Mouse (Mus musculus) heart, adult 18-20 months (tissue): Measurements from ENCODE around the gene Ltb4r1. TPM values are rescaled to one million over a fixed set of nuclear protein-coding genes. Genes with fewer than 3 reads are reported as not detected.

ENCODE experiments used
- DNase-seq, 2 experiments: peaks; one replicate each; pipeline ENCODE4 v3.0.0; 2021 to 2022; ENCODE audit warnings: mixed read lengths in 1 of 2
- long read RNA-seq, 2 experiments: library from polyadenylated mRNA; stranded (forward); transcript quantifications; one replicate each; pipeline ENCODE4 v2.0.0; 2021
- total RNA-seq, 2 experiments: library from RNA; stranded (reverse); gene quantifications; 2 replicates each; pipeline ENCODE4 v1.2.3; 2021

Ltb4r1 gene
- under 1 TPM; 0.25 to 0.41 TPM for total RNA-seq
- long read RNA-seq, experiment 1 = 0 reads
- long read RNA-seq, experiment 2 = 0 reads

DNA sequence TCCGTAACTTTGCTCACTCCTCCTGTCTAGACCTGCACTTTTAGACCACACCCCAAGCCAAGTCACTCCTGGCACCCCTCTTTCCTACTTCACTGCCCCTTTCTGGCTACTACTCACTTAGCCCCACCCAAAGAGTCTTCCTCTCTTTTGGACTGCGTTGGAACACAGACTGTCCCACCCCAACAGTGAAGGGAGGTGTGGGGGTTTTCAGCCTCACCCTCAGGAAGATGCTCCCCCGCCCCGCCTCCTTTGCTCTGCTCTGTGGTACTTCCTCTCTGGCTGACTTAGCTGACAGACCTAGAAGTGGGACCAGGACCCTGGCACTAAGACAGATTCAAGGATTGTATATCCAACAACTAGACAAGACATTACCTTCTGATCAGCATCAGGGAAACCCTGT, at the start of gene Ltb4r1:
TSS of gene Ltb4r1 (plus strand) at position 267 of the 400 bp plus-strand sequence.
- no peak for DNase-seq

DNA sequence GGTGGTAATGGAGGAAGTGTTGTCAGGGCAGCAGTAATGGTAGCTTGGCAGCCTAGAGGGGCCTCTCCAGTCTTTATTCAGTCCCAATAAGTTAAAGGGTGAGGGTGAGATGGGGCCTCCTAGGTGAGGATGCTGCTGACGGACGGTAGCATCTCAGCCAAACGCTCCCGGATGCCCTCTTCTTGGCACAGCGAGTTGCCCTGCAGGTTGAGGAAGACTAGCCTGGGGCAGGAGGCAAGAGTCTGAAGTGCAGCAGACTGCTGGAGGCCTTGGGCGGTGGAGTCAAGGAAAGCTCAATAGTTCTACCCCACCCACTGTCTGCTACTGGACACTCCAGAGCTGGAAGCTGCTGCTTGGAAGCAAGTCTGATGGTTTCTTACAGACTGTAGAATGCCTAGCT, 49.5 kb upstream of the Ltb4r1 start:
- no peak for DNase-seq

DNA sequence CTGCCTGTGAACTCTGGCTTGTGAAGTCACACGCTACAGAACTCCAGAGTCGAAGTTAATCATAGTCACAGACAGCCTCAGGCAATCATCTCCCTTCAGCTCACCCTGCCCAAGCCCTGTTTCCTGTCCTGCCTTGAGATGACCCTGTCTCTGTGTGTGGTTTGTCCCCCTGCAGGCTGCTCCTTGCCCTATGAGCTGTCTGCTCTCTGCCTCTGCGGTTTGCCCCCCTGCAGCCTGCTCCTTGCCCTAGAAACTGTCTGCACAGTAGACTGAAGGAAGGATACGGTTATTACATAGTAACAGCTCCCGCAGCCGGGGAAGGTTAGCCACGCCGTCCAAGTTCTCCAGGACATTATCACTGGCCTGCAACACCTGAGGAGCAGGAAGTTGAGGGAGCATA, 48.9 kb upstream of the Ltb4r1 start:
- DNase-seq = no peak

DNA sequence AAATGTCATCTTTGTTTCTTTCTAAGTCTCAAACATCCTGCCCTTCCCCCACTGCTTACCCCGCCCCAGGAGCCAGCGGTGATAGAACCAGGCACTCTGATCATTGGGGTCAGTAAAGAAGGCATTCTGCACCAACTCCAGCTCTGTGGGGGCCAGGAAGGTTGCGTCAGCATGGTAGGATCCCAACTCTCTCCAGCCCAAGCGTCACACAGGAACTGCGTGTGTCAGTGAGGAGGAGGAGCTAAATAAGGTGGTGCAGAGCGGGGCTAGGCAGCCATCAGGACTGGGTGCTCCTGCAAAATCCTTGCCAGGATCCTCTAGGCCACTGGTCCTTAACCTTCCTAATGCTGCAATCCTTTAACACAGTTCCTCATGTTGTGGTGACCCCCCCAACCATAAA, 46.0 kb upstream of the Ltb4r1 start:
- DNase-seq = no peak

DNA sequence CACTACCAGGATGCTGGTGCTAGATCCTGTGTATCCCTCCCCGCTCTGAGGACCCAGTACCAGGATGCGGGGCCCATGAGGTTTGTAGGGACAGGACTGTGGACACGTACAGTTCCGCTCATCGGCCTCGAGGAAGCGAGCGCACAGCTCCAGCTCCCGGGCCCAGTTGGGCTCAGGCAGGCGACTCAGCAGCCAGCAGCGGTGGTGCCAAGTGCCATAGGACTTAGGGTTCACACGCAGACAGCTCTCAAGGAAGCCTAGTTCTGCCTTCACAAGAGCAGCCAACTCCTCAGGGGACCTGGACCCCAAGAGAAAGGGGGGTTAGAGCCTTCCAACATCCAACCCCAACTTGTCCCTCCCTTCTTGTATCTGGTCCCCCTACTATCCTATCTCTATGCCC, 45.1 kb upstream of the Ltb4r1 start:
- DNase-seq = no peak

DNA sequence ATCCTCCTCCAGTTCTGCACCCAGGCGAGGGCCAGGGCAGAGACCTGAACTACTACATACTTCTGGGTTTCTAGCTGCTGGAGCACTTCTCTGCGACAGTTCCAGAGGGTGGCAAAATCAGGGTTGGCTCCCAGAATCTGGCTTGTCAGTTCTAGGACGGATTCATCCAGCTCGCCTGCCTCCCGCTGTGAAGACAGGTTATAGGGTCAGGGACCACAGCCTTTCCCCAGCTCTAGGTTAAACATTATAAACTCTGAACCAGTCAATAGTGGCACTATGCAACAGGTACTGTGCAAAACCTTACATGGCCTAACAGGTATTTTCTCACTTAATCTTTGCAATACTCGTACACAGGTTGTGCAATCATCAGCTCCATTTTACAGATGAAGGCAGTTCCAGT, 44.7 kb upstream of the Ltb4r1 start:
- DNase-seq = no peak

DNA sequence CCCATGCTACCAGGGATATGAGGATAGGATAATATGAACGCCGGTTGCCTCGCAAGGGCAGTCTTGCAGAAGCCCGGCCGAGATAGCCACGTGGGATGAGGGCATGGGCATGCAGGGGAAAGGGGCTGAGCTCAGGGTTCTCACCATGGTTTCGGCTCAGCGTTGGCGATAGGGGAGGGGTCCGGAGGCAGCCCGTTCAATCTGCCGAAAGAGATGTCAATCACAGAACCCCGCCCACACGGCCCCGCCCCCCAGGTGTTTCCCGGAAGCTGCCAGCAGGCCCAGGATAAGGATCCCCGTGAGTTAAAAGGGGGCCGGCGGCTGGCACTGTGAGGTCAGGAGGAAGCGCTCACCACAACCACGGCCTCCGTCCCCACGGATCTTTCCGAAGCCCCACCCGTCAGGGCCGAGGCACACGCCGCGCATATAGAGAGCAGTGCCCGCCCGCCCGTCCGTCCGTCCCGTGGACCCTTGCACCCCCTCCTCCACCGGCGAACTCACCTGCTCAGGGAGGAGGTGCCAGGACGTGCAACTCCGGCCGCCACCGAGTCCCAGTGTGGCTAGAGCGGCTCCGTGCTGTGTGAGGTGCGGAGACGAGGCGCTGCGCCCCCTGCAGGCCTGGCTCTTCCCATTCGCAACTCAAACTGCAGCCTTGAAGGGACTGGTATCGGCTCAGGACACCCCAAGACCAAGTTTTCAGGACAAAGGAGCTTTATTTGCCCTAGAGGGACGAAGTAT, 43.9 kb upstream of the Ltb4r1 start, which contains the start of gene Rabggta:
TSS of gene Rabggta (minus strand) at position 564 of the 738 bp plus-strand sequence.
- DNase-seq = peak; percentile 92

DNA sequence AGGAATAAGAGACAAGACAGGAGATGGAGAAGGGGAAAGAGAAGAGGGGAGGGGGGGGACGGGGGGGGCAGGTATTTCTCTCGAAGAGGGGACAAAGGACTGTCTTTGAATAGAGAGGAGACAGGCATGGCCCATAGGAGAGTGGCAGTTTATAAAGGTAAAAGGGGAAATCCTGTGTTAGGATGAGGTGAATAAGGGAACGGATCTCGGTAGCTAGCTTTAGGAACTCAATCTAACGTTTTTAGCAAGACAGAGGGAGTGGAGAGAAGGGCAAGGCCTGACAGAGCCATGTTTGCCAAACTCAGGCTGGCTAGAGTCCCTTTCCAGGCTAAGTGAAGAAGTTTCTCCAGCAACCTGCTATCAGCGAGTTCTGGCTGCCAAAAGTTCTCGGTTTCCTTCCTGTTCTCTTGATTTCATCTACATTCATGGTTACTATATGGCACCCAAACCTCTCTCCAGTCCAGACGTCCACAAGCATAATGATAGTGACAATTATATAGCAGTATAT, 43.3 kb upstream of the Ltb4r1 start:
- DNase-seq = no peak

DNA sequence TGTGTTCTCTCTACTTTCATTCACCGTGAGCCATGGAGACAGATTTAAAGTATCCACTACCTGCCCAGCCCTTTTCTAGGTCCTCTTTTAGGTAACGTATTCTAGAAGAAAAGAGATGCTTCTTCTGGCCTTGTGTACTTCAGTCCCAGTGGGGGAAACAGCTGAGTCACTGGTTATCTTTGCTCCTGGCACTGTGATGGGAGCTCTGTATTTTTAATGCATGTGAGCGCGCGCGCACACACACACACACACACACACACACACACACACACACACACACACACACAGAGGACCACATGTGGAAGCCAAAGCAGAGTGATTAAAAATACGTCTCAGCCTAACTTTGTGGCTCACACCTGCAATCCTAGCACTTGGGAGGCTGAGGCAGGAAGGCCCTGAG, 42.3 kb upstream of the Ltb4r1 start:
- DNase-seq = no peak

DNA sequence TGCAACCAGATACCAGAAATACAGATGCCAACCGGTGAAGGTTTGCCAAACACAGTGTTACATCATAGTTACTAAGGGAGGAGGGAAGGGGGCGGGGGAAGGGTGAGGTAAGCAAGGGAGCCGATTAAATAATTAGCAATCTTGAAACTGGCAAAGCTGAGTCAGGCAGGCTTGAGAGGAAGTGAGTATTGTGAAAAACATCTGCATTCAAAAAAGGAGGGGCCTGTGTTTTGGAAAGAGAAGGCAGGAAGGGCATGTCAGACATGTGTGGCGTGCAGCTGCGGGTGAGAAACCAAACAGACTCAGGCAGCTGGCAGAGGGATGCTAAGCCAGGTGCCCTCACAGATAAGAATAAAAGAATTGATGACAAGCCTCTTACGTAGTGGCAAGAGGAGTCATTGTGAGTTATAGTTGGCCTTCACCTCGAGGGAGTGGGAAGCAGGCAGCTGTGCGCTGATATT, 41.3 kb upstream of the Ltb4r1 start:
- peak; percentile 66 to 82 for DNase-seq

DNA sequence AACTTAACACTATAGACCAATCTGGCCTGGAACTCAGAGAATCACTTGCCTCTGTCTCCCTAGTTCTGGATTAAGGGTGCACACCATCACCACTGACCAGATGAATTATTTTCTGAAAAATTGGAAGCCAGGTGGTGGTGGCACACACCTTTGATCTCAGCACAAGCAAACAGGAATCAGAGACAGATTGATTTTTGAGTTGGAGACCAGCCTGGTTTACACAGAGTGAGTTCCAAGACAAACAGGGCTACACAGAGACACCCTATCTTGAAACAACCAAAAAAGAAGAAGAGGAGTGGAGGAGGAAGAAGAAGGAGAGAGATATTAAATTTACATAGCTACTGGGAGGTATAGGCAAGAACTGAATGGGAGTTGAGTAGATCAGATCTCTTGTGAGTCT, 39.5 kb upstream of the Ltb4r1 start:
- no peak for DNase-seq

DNA sequence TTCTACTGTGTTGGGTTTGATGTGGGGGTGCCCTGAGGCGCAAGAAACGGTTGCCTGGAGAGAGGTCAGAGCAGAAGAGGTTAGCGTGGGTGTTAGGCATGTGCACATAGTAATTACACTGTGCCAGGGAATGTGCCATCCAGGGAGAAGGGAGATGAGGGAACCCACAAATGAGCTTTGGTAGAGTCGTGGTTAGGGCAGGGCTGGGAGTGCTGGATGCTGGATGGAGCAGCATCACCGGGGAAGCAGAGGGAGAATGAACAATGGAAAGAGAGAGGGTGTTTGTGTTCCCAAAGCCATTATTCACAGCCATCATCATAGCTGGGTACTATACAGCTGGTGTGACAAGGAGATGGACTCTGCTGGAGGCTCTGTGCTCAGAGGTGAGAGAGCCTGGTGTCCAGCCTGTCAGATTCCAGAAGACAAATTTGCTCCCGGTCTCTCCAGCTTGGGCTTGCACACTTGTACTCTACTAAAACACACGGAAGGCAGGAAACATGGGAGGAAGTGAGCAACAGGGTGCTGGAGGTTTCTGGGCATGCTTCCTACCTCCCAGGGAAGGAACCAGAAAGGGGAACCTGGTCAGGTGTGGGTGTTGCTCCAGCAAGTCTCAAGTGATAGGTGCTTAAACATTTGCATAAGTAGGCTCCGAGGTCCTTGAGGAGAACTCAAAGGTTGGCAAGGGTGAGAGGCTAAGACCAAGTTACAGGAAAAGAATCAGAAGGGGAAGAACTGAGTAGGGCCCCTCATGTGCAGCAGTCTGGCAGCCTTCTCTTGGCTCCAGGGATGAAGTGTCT, 37.7 kb upstream of the Ltb4r1 start:
- no peak for DNase-seq

DNA sequence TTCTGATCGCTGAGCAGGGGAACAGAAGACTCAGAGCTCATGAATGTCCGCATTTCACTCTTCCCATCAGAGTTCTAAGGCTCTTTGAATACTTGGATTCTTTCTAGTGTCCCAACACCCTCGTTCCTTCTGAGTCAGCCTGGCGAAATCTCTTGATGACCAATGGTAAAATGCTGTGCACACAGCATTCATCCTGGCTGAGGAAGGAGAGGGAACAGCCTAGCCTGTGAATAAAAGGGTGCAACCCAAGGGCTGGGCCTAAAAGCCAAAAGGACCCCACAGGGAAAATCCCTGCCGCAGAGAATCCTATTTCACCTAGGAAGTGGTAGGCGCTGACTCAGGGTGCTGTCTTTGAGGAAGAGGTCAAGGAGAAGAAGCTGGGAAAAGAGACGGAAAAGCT, 35.6 kb upstream of the Ltb4r1 start:
- DNase-seq = no peak

DNA sequence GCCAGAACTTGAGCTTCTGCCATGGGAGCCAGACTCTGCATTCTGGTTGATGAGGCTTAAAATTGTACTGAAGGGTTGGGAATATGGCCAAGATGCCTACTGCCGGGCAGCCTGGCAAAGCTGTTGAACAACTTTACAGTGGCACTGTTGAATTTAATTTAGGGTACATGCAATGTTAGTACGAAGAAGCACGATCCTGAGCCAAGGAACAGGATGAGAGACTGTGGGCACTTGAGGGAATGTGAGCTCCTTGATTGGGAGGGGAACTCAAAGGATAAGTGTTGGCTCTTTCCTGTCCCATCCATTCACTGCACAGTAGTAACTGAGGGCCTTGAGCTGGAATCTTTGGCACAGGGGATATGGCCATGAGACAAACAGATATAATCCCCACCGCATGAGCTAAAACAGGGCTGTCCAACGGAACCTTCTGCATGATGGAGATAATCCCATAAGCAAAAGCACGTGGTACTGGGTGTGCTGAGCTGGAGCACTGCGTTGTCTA, 35.2 kb upstream of the Ltb4r1 start:
- DNase-seq = no peak

DNA sequence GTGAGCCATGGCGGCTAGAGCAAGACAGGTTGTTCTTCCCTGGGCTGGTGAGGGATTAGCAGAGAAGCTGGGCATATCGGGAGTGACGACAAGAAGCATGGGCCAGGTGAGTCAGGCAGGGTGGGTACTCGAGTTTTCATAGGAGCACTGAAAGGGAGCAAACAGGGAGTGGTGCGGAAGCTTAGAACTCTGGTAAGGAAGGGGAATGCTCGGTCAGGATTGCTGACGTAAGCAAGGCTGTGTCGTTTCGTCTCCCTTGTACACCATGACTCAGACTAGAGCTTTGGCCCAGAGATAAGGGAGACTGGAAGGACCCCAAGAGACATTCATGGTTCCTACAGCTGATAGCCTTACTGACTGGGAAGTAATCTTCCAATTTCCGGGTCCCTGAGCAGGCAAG, 31.9 kb upstream of the Ltb4r1 start:
- DNase-seq = no peak

DNA sequence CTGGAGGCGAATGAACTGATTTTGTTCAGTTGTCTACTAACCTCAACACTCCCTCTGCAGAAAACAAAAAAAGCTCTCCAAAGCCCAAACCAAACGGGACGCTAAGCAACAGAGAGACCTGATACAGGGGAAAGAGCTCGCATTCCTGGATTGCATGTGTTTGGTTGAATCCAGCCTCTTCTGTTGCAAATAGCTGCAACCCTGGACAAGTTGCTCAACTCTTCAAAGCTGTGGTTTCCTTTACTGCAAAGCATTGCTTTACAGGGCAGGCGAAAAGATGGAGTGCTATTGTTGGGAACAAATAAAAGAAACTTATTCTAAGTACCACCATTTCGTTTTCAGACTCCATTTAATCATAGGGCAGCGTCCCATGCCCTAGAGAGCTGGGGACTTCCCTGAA, 30.9 kb upstream of the Ltb4r1 start:
- DNase-seq = no peak

DNA sequence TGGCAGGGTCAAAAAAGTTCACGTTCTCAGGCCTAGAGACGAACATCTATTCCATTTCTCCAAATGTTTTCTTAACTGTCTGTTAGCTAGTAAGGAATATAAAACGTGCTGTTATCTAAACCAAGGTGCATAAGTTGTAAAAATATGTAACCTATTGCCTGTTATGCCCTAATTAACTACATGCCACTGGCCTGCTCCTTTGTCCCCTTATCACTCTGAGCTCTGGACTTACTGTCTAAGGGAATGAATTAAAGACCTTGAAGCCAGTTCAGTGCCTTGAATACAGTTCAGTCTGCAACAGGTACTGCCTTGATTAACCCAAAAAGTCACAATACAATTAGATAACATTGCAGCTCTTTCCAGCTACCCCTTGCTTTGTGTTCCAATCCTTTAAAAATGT, 30.4 kb upstream of the Ltb4r1 start:
- no peak for DNase-seq

DNA sequence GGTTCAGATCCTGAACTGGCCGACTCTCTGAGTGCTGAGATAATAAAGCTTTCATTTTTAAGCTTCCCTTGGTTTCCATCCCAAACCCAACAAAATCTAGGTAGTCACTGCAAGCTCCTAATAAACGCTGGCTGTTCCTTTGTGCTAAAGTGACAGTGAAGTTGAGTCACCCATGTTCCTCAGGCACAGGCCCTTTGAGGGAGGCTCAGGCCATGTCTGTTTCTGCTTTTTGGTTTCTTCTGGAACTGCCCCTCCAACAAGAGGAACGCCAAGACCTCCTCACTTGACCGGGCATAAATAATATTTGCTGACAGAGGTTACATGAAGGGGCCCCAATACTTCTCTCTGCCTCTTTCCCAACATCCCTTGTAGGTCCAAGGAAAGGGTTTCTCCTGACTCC, 30.0 kb upstream of the Ltb4r1 start:
- DNase-seq = no peak

DNA sequence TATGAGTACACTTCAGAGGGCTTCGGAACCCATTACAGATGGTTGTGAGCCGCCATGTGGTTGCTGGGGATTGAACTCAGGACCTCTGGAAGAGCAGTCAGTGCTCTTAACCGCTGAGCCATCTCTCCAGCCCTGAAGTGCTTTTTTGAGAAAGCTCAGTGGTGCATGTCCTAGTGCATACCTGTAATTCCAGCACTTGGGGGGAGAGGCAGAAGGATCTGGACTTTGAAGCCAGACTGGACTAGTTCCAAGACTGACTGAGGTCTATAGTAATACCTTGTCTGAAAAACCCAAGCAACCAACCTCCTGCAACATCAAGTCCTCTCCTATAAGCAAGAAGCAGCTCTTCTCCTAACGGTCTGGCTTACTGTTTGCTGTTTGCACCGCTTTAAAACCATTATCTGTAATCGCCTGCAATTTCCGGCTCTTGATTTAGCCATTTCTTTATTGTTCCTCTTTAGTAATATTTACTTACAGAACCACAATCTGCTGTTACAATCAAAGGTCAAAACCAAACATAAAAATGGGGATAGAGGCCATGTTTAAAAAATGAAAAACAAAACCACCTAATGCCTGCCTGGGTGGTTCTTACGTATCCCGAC, 28.6 kb upstream of the Ltb4r1 start:
- DNase-seq = no peak

DNA sequence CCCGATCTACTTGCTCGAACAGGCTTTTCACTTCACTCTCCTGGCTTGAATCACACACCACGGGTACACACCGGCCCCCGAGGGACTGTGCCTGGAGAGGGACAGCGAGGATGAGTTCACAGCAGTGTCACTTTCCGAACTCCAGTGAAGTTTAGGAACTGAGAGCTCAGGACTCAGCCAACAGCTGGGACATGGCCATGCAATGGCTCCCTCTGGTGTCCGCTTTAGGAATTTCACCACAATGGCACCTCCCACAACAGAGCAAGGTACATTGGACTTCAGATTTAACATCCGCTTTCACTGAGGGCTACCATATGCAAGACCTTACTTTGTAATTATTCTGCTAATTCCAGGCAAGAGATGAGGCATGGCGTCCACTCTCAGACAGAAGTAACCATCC, 22.1 kb upstream of the Ltb4r1 start:
- peak; percentile 87 to 93 for DNase-seq

DNA sequence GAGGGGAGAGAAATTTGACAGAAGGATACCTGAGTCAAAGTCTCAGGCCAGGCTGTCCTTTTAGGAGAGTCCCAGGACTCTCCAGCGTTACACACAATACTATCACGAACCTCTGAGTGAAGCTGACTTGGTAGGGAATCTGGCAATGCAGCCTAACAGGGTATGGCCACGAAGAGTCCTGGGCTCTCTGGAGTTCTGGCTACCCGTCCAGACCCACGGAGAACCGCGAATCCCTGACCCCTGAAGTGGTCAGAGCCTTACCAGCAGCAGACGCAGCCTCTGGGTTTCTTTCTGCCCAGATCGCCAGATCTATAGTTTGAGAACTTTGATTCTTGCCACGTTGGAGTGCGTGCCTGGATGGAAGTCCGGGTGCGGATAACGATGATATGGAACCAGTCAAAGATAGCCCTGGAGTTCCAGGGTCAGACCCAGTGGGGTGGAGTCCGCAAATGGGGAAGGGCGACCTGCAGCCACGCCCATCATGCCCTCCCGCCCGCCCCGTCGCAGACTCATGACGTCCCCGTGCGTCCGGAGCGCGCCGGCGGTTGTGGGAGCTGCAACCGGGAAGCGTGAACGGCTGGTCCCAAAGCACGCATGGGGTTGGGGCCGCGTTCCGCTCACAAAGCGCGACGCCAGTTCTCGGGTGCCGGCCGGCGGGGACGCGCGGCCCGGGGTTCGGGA, 20.4 kb upstream of the Ltb4r1 start, which contains the start of the genes Dhrs1 and Nop9:
TSS of gene Dhrs1 (minus strand) at position 511 of the 681 bp plus-strand sequence.
TSS of gene Nop9 (plus strand) at position 514 of the 681 bp plus-strand sequence.
- DNase-seq = peak; percentile 91 to 92

DNA sequence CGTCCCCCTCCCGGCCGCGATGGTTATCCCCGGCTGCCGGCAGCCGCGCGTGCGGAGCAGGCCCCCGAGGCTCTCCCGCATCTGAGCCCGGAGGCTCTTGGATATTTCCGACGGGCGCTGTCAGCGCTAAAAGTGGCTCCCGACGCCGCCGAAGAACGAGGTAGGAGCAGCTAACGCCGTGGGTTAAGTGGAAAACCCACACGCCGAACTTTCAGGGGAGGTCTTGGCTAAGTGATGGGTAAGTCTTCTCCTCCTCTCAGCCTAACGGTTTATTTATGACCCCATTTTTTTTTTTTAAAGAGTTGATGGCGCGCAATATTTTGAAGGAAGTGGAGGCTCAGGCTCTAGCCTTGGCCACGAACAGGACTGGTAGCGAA, 19.9 kb upstream of the Ltb4r1 start:
- DNase-seq = no peak
